Mouse (Mus musculus) megakaryocyte progenitor cell, adult 5-6 weeks (primary cell): ENCODE results near the gene Tmtc2. TPM values are rescaled to one million over a fixed set of nuclear protein-coding genes. Genes with fewer than 3 reads are reported as not detected.
A peak's percentile ranks its signal among the peaks of the same experiment; 100 is the strongest.

Source experiments
- ATAC-seq: replicated peaks from 2 replicates; pipeline ENCODE4 v1.8.0; 2016; ENCODE audit warnings: mild to moderate bottlenecking, moderate TSS enrichment, inconsistent platforms; ENCODE audit not compliant: poor library complexity
- total RNA-seq, 2 experiments: library from RNA; stranded (forward) in 1 of 2; stranded (reverse) in 1 of 2; fragments of 157-497, 149-512 nt in 1 of 2; fragments of 200-1000 nt in 1 of 2; gene quantifications; 2 replicates each; pipeline versions ENCODE4 v1.2.3 to v1.2.4; 2015 to 2017

Gene Tmtc2
- total RNA-seq, 2 experiments from 2014 or later = 0.62 to 0.99 TPM

DNA sequence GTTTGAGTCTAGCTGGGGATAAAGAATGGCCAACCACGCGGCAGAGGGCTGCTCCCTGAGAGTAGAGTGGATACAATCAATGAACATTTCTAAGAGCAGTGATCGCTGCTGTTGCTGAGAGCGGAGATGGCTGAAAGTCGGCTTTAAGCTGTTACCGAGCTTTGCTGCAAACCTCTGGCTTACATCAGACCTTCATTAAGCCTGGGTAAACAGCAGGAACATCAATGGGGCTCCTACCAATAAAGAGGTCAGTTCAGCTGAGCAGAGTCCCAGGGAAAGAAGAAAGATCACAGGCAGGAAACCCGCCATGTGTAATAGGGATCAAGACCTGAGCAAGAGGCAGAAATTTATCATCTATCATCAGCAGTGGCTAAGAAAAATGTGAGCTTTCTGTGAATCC is 72.5 kb downstream of the Tmtc2 start:
- no peak for ATAC-seq

DNA sequence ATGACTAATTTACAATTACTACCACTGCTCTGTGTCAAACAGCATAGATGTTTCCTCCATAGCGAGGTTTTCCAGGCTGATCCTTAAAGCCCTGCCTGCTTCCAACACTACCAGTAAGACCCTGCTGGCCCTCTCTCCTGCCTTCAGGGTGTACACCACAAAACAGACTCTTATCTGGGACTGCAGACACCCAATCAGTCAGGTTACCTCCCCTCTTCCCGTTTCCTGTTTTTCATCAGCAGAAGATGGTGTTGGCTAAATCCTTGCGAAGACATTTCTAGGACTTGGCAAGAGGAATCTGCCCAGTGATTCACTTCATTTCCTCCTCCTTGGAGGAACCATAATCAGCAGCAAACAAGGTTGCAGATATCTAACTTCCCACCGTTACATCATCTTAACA is 73.8 kb downstream of the Tmtc2 start:
- ATAC-seq = peak; percentile 62

DNA sequence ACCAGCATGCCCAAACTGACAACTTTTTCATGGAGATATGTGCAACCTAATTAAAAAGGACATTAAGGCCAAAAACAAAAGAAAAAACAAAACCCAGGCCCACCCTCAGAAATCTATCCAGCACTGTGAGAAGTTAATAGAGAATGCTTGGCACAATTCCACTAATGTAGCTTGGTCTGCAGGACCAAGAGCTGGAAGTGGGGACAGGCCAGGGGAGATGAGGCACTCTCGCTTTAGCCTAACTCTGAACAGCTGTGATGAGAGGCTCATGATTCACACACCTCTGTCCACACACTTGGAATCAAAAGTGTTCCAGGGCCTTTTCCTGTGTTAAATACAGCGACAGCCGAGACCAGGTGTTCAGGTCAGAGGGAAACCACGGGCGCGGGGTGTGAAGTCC is 79.0 kb downstream of the Tmtc2 start:
- no peak for ATAC-seq

- ATAC-seq = no peak
Measured at GRCm38 (mm10) chr10:105492485-105492884, 81.8 kb downstream of the Tmtc2 start.

DNA sequence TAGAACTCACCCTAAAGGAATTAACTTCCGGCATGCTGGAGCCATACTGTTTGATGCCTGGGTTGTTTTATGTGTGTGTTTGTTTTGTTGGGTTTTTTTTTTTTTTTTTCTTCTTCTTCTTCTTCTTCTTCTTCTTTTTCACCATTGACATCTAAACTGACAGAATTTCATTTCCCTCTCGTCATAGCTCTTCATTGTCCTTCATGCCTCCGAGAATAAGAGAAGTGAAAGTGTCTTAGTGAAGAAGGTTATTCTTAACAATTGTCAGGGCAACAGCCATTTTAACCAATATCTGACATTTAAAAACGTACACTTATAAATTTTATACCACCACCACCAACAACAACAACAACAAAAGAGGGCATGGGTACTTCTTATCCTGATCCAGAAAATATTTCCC is 83.5 kb downstream of the Tmtc2 start:
- peak; percentile 92 for ATAC-seq

- no peak for ATAC-seq
Measured at GRCm38 (mm10) chr10:105489970-105490735, 84.1 kb downstream of the Tmtc2 start.

- no peak for ATAC-seq
Measured at GRCm38 (mm10) chr10:105486977-105487376, 87.3 kb downstream of the Tmtc2 start.

DNA sequence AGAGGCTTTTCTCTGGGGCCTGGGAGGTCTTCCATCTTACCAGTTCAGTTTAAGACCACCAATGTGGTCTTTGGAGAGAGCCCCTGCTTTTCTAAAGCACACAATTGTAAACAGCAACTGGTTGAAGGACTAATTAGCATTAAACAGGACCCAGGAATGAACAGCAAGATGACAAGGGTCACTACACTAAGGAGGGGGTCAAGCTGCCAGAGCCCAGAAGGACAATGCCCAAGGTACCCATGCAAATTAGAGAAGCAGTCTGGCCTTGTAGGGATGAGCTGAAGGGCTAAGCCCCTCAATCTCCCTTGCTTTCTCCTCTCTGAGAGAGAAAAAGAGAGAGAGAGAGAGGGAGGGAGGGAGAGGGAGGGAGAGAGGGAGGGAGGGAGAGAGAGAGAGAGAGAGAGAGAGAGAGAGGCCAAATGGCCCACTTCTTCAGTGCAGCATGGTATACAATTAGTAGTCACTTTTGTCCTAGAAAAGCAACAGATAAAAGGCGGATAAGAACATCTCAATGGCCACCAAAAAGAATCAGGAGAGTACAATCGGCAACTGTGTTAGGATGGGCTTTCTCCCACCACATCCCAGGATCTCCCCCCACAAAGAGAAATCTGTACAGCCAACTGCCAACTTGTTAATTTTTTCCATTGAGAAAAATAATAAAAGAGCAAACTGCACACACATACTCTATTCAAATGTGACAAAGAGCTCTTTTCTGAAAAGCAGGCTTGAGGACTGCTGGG is 89.7 kb downstream of the Tmtc2 start:
- no peak for ATAC-seq

- no peak for ATAC-seq
Measured at GRCm38 (mm10) chr10:105479771-105480170, 94.5 kb downstream of the Tmtc2 start.

- ATAC-seq = no peak
Measured at GRCm38 (mm10) chr10:105477623-105478238, 96.5 kb downstream of the Tmtc2 start.

GRCm38 (mm10) chr10:105474162-105474830 is 100.0 kb downstream of the Tmtc2 start:
- ATAC-seq = no peak

DNA sequence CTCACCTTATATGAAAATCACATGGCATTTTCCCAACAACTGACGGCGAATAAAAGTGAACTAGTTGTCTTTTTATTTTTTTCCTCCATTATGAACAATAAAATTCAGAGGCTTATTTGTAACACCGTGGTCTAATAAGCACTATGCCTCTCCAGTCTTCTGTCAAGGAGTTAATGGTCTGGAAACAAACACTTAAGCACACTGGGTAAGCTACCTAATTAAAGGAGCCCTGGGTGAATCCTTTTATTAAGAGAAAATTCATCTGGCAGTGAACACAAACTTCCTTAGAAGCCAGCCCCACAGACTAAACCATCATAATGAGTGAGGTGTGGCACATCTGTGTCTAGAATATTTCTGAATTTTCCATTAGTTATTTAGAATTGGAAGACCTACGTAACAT is 109.9 kb downstream of the Tmtc2 start:
- no peak for ATAC-seq

DNA sequence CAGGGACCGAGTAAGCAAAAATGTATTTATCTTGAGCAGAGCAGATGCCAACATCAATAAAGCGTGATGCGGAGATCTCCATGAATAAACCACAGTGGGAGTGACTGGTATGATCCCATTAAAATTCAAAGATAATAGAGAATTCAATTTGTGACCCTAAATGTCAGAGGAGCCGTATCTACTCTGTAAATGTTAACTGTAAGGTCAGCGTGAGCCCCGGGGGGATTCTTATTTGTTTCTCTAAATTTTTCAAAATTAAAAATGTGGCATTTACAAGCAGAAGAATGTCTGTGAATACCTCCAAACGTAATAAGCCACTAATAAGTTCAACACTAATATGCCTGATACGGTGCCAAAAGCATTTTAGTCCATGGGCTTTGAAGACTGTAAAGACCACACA is 120.8 kb downstream of the Tmtc2 start:
- no peak for ATAC-seq

DNA sequence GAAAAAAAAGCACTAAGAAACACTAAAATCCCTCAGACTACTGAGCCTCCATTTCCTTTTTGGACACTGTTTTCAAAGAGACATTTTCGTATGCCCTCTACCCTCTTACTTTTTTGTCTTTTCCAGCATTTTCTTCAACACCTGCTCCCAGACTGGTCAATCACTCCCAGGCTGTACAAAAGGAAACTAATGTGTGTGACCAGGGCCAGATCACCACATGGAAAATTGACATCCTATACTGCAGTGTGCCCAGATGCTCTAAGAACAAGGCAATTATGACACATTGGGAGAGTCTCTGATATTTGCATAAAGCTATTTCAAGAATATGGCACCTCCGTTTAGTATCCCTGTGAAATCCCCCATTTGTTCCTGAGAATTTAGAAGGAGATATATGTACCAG is 127.1 kb downstream of the Tmtc2 start:
- no peak for ATAC-seq

DNA sequence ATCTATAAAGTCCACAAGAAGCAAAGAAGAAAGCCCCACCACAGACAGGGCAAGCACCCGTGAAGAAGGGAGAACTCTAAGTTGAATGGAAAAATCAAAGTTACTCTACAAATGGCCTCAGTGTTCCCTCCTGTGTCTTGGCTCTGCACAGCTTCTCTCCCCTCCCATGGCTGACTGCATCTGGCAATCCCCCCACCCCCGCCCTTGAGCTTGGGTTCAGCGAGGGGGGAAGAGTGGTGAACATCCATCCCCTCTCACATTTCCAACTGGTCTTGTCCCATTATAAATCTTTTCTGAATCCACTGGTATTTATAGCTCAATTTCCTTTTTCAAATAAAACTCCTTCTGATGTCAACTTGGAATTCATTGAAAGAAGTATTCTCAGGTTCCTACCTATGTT is 129.9 kb downstream of the Tmtc2 start:
- ATAC-seq = no peak

DNA sequence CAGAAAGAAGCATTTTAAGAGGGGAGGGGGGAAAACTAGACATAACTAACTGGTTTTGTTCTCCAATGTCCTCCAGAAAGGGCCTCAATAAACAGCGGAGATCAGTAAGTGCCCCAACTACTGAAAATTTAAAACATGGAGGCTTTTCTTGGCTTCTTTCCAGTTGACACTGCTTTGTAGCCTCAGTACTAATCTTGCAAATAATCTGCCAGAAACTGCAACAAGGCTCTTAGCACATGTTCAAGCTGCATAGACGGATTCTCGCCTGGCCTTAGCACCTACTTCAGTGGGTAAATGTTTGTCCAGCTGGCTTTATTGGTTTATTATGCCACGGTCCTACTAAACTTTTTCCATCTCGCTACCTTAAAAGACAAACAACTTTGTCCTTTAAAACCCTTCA is 139.4 kb downstream of the Tmtc2 start:
- no peak for ATAC-seq

DNA sequence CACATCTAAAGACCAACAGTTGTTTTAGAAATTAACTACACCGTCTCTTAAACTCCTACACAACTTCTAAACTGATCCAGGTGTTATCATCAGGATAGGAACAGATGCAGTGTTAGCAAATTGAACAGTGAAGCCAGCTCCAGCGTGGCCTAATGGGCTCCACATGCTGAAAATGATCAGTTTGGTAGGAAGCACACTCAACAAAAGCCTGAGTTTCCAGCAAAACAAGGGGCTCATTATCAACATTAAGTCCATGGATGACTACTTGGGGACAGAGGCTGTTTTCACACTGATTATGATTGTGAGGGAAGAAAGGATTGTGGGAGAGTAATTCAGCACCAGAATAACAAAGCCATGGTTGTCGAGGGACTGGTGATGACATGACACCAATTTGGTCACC is 143.4 kb downstream of the Tmtc2 start:
- ATAC-seq = no peak

- no peak for ATAC-seq
Measured at GRCm38 (mm10) chr10:105430232-105430631, 144.0 kb downstream of the Tmtc2 start.

DNA sequence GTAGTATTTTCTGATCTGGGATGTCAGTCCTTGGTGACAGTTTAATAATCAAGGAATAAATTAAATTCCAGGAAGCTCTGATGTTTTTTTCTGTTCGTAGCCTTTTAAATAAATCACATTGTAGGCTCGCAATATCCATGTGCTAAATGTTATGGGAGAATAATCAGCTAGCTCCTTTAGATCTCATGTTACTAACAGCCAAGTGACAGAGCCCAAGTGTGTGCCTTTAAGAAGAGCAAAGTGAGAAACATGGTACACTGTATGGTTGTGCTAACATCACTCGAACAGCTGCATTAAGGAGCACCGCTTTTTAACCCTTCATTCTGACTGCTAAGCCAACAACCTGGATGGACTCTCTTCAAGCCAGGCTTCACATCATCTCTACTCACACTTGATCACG is 146.2 kb downstream of the Tmtc2 start:
- ATAC-seq = no peak

GRCm38 (mm10) chr10:105427625-105428024 is 146.6 kb downstream of the Tmtc2 start:
- ATAC-seq = no peak

- 0 out of 2 replicates have a peak, but pooled peaks have one; percentile 31 for ATAC-seq
Measured at GRCm38 (mm10) chr10:105425052-105425451, 149.2 kb downstream of the Tmtc2 start.
